Mouse (Mus musculus) brain, embryonic 14.5 days (tissue): Measurements from ENCODE around the gene Nrxn3. TPM values are rescaled to one million over a fixed set of nuclear protein-coding genes. Genes with fewer than 3 reads are reported as not detected.

ENCODE experiments used
- DNase-seq: peaks from one replicate; pipeline ENCODE4 v3.0.0-alpha.2; 2011; ENCODE audit warnings: low read depth
- CTCF ChIP-seq: fragments of 200-500 bp; IDR thresholded peaks from 2 replicates; pipeline ENCODE4 v1.5.1; 2012; ENCODE audit warnings: inconsistent platforms, mild to moderate bottlenecking, moderate library complexity, borderline replicate concordance; ENCODE audit not compliant: insufficient read depth, insufficient read length; ENCODE audit errors: extremely low read depth
- POLR2A ChIP-seq: fragments of 200-500 bp; IDR thresholded peaks from 2 replicates; pipeline ENCODE4 v1.6.1; 2012; ENCODE audit warnings: mild to moderate bottlenecking, inconsistent platforms, borderline replicate concordance; ENCODE audit not compliant: poor library complexity, insufficient read depth, insufficient read length, severe bottlenecking; ENCODE audit errors: extremely low read depth
- polyA plus RNA-seq: library from polyadenylated mRNA; depleted of rRNA; stranded (reverse); fragments of >200 nt; gene quantifications from 2 replicates; pipeline ENCODE4 v1.2.3, GENCODE M21; 2012

Gene Nrxn3
- polyA plus RNA-seq, 1 experiment: 67.8 TPM

- TF ChIP-seq POLR2A (no peak), CTCF (no peak)
- DNase-seq: no peak
These were observed 846.2 kb downstream of the Nrxn3 start for GRCm38 (mm10) chr12:89568723-89569377.

GRCm38 (mm10) chr12:89592459-89592858, 869.8 kb downstream of the Nrxn3 start:
- TF ChIP-seq CTCF (no peak), POLR2A (no peak)
- no peak for DNase-seq

GRCm38 (mm10) chr12:89613670-89614069, 891.0 kb downstream of the Nrxn3 start:
- DNase-seq: peak; percentile 52
- no peak for TF ChIP-seq CTCF
- no peak for TF ChIP-seq POLR2A

GRCm38 (mm10) chr12:89625746-89626145, 903.1 kb downstream of the Nrxn3 start:
- DNase-seq: peak; percentile 23
- TF ChIP-seq CTCF: no peak
- no peak for TF ChIP-seq POLR2A

GRCm38 (mm10) chr12:89640046-89640445, 917.4 kb downstream of the Nrxn3 start:
- DNase-seq: no peak
- TF ChIP-seq CTCF: no peak
- TF ChIP-seq POLR2A: no peak

GRCm38 (mm10) chr12:89641460-89641859, 918.8 kb downstream of the Nrxn3 start:
- TF ChIP-seq POLR2A: no peak
- TF ChIP-seq CTCF: no peak
- DNase-seq: no peak

GRCm38 (mm10) chr12:89653211-89653610, 930.5 kb downstream of the Nrxn3 start:
- DNase-seq: no peak
- TF ChIP-seq CTCF: no peak
- TF ChIP-seq POLR2A: no peak

GRCm38 (mm10) chr12:89661219-89661618, 938.5 kb downstream of the Nrxn3 start:
- TF ChIP-seq POLR2A (no peak), CTCF (no peak)
- peak; percentile 62 for DNase-seq

GRCm38 (mm10) chr12:89668856-89669255, 946.2 kb downstream of the Nrxn3 start:
- DNase-seq: peak; percentile 77

GRCm38 (mm10) chr12:89672819-89673218, 950.1 kb downstream of the Nrxn3 start:
- no peak for TF ChIP-seq CTCF
- no peak for TF ChIP-seq POLR2A
- DNase-seq: no peak

More at GRCm38 (mm10) chr12:89668856-89669255, 946.2 kb downstream of the Nrxn3 start:
- TF ChIP-seq POLR2A: no peak
- no peak for TF ChIP-seq CTCF

- no peak for DNase-seq
- TF ChIP-seq CTCF (no peak), POLR2A (no peak)
These were observed 963.0 kb downstream of the Nrxn3 start for GRCm38 (mm10) chr12:89685633-89686032.

GRCm38 (mm10) chr12:89689086-89689485, 966.4 kb downstream of the Nrxn3 start:
- TF ChIP-seq CTCF: no peak
- TF ChIP-seq POLR2A: no peak
- no peak for DNase-seq

- DNase-seq: peak; percentile 89
- TF ChIP-seq POLR2A (no peak), CTCF (no peak)
These were observed 976.8 kb downstream of the Nrxn3 start for GRCm38 (mm10) chr12:89699469-89699868.
